Mouse (Mus musculus) mouse embryonic stem cell (cell line): Measurements from ENCODE around the gene Farsa.

ENCODE experiments used
- in situ Hi-C, 2 experiments: fragments of 300-500 bp; cut with MboI; formaldehyde crosslinking; loops; 1 replicate in 1 of 2; 3 replicates in 1 of 2; pipeline ENCODE4 v1.14.3; 2019 to 2020; ENCODE audit warnings: low sequenced_read_pairs in 2 of 2, low pct_unique_long_range_greater_than_20kb in 1 of 2, mixed read lengths in 1 of 2; ENCODE audit not compliant: unreplicated experiment in 1 of 2

The Farsa gene

DNA sequence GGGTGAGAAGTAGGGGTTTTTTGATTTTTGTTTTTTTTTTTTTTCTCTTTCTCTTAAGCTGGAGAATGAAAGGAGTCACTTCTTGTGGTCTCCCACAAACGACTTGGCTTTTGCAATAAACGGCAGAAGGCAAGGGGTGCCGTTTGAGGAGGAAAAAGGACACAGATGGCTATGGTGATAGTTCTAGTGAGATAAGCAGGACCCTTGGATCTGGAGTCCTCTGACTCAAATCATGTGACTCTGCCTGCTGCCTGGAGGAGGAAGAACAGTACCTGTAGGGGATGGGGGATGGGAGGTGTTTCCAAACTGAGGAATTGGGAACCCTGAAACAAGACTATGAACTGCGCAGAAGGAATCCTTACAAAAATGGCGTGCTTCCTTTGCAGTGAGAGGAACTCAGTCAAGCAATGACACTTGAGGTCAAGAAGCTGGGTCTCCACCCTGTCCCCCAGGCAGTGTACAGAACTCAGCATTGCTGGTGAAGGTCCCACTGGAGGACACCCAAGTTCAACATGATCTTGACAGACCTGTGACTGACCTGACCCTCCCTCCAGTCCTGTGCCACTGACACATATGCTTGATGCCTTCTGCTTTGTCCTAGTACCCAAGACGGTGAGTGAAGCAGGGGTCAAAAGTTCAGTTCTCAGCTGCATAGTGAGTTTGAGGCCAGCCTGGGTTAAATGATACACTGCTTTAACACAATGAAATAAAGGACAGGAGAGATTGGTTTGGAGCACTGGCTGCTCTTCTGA lies 8.9 kb upstream of the Farsa start:
- in situ Hi-C loops = no loop called here

DNA sequence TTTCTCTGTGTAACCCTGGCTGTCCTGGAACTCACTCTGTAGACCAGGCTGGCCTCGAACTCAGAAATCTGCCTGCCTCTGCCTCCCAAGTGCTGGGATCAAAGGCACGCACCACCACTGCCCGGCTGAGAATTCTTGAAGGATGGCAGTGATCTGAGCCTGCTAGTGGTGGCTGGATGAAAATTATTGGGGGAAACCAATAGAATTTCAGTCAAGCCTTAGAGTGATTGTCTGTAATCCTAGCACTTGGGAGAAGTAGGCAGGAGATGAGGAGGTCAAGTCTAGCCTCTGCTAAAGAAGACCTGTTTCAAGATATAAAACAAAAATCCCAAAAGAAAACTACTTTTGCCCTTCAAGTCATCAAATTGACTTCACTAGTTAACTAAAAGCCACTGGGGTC lies 355 bp upstream of the Farsa start:
- in situ Hi-C loops = no loop called here

DNA sequence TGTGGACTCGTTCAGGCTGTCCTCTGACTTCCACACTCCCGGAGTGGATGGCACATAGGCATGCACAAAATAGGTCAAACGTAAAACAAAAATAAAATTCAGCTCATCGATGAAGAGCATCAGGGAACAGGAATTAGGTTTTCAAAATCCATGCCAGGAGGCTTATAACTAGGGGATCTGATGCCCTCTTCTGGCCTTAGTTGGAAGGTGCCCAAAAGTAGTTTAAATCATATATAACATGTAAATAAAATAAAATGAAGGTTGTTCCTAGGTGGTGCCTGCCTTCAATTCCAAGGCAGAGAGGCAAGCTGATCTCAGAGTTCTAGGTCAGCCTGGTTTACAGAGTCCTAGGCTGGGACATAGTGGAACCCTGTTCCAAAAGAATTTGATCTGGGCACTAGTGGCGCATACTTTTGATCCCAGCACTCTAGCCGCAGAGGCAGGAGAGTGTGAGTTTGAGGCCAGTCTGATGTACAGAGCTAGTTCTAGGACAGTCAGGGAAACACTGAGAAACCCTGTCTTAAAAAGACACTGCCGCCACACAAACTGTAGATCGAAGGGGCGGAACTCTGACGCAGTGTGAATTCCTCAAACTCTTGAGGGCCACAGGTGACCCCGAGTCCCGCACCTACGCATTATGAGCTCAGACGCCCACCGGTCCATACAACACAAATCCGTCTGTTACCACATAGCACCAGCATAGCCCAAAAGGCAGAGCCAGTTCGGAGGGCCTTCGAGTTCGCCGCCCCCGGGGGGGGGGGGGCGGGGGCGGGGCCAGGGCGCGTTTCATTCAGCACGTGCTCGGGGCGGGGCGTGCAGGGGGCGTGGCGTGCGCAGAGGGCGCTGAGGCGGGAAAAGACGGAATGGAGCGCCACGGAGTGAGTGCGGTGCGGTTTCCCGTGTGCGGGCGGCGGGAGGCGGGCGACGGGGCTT lies 14.9 kb downstream of the Farsa start, which contains the start of gene Syce2:
TSS of gene Syce2 (plus strand) at position 736 of the 933 bp plus-strand sequence.
- in situ Hi-C loops = no loop called here

DNA sequence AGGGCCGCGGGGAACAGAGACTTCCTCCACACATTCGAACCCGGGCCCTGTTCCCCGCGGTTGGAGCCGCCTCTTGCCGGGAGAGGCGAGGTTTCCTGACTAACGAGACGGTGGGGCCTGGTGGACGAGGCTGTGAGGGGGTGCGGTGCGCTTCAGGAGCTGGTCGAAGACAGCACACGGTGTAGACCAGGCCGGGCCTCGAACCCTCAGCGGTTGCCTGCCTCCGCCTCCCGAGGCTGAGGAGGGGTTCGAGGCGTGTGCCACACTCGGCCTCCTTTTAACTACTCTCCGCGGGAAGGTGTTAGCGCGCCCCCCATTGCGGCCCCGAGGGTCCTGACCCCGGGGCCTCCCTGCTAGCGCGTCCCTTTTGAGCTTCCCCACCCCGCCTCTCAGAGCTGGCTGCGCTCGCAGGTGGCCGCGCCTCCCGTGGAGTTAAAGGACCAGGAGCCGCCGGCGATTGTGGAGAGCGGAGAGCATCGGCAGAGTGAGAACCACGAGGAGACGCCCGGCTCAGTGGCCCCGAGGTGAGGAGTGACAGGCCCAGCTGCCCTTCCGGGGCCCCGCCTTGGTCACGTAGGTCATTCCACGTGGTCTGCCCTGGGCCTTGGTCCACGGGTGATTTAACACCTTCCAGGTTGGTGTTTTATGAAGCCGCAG lies 15.6 kb downstream of the Farsa start:
- in situ Hi-C loops = no loop called here

DNA sequence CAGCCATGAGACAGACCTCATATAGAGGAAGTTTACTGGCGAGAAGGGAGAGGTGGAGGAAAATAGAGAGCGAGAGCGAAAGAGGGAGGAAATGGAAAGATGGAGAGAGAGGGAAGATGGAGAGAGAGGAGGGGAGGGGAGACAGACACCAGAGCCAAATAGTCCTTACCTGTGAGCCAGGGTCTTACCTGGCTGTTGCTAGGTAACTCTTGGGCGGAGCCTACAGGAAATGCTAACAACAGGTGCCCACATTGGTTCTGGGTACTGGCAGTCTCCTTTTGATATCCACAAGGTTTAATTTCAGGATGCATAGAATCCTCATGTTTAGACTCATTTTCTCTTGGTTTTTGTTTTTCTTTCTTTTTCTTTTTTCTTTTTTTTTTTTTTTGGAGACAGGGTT lies 16.2 kb downstream of the Farsa start:
- in situ Hi-C loops = no loop called here

DNA sequence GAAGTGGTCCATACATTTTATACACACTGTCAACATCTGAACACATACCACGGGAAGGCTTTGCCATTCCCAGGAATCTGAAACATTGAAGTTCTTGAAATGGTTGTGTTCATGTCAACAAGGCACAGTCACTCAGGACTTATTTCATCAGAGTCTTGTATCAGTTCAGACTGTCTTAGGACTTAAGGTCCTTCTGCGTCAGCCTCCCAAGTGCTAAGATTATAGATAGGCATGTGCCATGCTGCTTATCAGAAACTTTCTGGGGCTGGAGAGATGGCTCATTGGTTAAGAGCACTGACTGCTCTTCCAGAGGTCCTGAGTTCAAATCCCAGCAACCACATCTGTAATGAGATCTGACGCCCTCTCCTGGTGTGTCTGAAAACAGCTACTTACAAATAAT lies 17.6 kb downstream of the Farsa start:
- in situ Hi-C loops = no loop called here

DNA sequence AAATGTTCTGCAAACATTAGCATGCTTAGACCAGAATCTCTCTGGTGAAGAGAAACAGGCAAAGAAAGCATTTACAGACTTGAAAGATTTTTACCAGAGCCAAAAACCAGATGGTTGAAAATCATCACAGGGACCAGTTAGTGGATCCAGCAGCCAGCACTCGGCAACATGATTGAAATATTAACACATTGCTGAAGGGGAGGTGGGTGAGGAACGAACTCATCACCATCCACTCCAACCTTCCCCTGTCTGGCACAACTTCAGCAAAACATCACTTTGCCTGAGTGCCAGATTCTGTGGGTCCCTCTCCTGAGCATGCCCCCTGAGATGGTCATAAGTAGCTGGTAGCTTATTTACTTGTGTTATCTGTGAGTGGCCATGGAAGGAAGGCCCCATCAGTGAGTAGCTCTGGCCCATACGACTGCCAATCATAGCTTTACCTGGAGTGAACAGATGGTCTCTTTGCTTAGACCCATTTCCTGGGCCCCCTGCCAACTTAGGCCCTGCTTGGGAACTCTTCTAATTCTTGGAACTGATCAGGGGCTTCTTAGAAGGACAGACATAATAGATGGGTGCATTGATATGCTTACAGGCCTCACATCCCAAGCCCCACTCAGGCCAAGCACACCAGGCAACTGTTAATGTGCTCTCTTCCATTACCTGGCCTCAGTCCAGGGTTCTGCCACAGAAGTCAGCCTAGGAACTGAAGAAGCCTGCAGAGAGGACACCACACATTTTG lies 20.7 kb downstream of the Farsa start:
- in situ Hi-C loops = no loop called here

DNA sequence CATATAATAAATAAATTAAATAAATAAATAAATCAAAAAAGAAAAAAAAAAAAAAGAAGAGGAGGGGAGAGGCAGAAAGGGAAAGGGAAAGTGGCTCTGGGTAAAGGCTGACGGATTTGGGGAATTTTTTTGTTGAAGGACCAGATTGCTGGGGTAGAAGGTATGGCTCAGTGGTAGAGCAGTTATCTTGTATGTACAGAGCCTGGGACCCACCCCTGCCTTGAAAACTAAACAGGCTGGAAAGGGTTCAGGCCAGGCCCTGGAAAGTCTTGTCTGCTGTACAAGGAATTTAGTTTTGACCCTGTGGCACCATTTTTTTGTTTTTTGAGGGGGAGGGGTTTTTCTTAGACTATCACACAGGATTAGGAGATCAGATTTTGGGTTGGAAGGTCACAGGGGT lies 22.1 kb downstream of the Farsa start:
- in situ Hi-C loops = no loop called here

DNA sequence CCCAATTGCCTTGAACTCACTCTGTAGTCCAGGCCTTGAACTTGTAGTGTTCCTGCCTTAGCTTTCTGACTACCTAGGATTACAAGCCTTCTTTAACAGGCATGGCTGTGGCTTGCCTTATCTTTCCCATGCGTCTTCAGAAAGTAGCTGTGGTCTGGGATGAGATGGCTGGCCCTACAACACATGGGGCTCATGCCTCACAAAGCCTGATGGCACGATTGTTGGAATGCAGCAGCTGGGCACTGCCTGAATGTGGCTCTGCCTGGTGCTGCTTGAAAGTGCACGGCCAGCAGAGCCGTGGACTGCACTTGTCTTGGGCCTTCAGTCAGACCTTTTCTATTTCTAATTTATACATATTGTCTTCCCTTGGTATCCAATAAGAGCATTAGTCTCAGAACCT lies 27.9 kb downstream of the Farsa start:
- in situ Hi-C loops = no loop called here

DNA sequence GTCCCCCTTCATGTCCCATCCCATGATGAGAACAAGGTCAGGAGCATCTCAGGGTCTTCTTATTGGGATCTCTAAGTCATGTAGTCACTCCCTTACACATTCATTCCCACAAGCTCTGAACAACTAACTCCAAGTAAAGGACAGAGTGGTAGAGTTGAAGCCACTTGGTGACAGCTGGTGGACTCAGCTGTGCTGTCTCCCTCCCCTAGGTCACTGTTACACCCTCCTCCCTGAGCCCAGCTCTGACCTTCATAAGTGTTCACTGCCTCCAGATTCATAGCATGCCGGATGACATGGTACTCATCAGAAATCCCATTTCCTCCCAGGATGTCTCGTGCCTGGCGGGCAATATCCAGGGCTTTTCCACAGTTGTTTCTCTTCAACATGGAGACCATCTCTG lies 31.5 kb downstream of the Farsa start:
- in situ Hi-C loops = no loop called here

DNA sequence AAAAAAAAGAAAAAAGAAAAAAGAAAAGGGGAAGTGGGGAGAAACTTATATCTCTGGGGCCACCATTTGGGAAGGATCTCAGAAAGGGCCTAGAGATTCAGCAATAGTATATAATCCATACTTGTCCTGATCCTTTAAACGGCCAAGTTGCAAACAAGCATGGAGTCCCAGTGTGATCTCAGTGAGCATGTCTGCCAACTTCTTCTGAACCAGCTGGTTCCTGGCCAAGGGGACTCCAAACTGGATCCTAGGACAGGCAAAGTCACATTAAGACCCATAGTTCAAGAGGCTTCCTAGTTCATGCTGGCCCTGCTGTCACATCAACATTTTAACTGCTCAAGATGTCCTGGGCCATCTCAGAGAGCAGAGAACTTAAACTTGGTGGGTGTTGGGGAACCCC lies 32.4 kb downstream of the Farsa start:
- in situ Hi-C loops = no loop called here

DNA sequence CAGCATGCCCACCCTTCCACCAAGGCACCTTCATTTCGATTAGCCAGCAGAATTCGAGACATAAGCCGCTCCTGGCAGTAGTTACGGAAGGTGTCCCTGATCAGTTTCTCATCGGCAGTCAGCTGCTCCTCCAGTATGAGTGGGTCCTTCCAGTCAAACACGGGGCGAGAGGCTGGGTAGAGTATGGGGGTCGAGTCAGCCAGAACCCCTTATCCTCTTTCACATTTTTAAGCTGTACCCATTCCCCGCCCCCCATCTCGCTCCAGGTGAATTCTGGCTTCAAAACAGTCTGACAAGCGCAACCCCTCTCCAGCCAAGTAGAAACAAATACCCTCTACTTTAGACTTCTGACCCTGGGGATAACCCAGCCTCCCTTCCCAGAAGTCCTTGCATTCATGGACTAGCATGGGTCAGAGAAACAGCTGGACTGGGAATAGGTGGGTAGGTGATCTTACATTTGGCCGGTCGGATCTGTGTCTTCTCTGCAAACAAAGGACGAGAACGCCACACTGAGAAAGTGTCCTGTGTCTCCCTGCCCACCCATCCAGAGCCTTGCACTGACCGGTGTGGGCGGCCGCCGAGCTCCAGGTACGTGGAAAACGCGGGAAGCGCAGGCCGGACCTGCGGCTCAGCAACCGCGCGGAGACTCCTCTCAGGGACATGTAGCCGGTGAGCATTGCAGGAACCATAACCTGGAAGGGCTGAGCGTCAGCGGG lies 36.4 kb downstream of the Farsa start:
- in situ Hi-C loops = no loop called here

DNA sequence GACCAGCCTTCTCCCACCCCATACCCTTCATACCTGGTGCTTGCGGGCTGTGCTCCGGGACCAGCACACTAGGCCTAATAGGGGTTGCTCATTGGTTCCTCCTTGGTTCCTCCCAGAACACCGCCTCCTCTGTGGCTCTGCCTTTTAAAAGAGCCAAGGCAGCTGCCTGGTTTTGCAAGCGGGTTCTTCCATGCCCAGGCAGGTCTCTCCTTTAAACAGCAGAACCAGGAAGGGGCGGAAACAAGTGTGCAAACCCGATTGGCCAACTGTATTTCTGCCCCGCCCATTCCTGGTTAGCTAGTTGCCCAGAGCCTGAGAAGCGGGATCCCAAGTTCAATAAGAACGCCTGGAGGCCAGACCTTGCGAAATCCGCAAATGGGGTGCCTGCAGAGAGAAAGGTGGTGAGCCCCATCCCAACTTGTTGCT lies 36.9 kb downstream of the Farsa start, which contains the start of gene Gcdh:
TSS of gene Gcdh (minus strand) at position 213 of the 426 bp plus-strand sequence.
- in situ Hi-C loops = no loop called here

DNA sequence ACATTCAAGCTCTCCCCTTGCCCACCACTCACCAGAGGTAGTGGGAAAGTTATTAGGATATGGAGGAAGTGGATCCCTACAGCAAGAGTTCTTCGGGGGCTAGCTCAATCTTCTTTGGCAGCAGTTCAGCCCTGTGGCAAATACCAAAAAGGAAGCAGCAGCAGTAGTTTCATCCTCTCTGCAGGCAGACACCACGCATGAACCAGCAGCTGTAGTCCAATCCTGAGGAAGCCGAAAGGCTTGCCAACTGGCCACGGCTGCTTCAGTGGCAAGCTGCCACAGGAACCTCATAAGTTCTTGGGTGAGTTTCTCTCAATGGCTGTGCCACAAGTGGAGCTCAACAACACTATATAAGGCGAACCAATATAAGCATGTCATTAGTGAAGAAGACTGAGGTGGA lies 39.2 kb downstream of the Farsa start:
- in situ Hi-C loops = no loop called here

DNA sequence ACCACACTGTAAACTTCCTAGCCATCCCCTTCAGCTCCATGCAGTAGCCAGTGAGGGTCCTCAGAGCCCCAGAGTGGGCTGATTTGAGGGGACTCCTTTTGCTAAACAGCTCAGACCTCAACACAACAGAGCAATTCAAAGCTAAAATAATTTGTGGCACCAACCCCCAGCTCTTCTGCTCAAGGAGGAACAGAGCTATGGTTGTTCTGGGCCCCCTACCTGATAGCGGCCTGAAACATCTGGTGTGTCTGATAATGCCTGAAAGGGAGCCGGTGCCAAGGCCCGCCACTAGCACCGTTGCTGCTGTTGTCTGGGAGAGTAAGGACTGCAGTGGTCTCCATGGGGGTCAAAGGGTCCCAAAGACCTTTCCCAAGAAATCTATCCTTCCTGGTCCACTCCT lies 44.3 kb downstream of the Farsa start:
- in situ Hi-C loops = no loop called here

DNA sequence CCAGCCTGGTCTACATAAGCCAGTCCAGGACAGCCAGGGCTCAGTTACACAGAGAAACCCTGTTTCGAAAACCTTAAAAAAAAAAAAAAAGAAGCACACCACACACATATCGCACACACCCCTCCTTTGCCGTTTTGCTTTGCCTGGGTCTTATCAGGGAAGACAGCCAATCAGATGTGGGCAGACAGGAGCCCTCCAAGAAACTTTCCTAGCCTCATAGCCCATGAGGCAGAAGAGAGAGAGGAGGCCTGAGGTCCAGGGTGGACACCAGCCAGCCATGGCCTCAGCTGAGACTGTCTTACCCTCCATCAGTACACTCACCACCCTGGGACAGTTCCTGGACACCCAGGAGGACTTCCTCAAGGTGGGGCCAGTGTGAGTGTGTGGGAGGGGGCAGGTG lies 45.0 kb downstream of the Farsa start, which contains the start of gene Klf1:
TSS of gene Klf1 (plus strand) at position 177 of the 400 bp plus-strand sequence.
- in situ Hi-C loops = no loop called here

DNA sequence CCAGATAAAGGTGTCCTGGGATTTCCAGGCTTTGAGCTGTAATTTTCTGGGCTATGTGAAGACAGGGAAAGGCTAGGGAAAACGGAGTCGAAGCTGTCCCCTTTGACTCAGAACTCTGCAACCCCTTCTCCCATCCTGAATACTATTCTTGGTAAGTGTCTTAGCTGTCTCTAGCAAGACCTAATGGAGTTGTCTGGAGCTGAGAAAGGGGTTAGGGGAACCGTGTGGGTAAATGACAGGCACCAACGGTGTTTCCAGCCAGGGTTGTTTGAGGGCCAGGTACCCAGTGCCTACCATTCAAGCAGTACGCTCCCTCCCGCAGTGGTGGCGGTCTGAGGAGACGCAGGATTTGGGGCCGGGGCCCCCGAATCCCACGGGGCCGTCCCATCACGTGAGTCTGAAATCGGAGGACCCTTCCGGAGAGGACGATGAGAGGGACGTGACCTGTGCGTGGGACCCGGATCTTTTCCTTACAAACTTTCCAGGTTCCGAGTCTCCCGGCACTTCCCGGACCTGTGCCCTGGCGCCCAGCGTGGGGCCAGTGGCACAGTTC lies 45.7 kb downstream of the Farsa start:
- in situ Hi-C loops = no loop called here
